Mouse (Mus musculus) myocyte (in vitro differentiated cells): ENCODE measurements at regions not wholly inside any gene's neighbourhood (a gene's known extent, or its start where the extent isn't known, plus 50 kb on each side); places are given as distances from the start of the nearest gene placed in this dataset.
A peak's percentile ranks its signal among the peaks of the same experiment; 100 is the strongest.

Source experiments
- H3K27me3 ChIP-seq: one replicate; pipeline ENCODE4 v1.6.1; 2011; ENCODE audit not compliant: control insufficient read depth, insufficient read depth, insufficient read length
- H3K36me3 ChIP-seq: one replicate; pipeline ENCODE4 v1.6.1; 2011; ENCODE audit not compliant: control insufficient read depth, insufficient read depth
- H3K4me2 ChIP-seq: one replicate; pipeline ENCODE4 v1.6.1; 2011; ENCODE audit warnings: low read depth, control low read depth
- H3K4me3 ChIP-seq: one replicate; pipeline ENCODE4 v1.5.1; 2011; ENCODE audit warnings: mild to moderate bottlenecking, control low read depth, moderate library complexity
- H3K79me2 ChIP-seq: one replicate; pipeline ENCODE4 v1.6.1; 2011; ENCODE audit not compliant: control insufficient read depth, insufficient read depth
- H3ac ChIP-seq: one replicate; pipeline ENCODE4 v1.6.1; 2011; ENCODE audit not compliant: control insufficient read depth, insufficient read length
- CEBPB ChIP-seq: IDR thresholded peaks from 2 replicates; pipeline ENCODE4 v1.6.1; 2011; ENCODE audit warnings: mild to moderate bottlenecking, moderate library complexity; ENCODE audit not compliant: poor library complexity, insufficient read depth, severe bottlenecking
- E2F4 ChIP-seq: IDR thresholded peaks from one replicate; pipeline ENCODE4 v1.6.1; 2011; ENCODE audit warnings: mild to moderate bottlenecking, control low read depth, moderate library complexity; ENCODE audit not compliant: insufficient read depth
- MAX ChIP-seq: IDR thresholded peaks from one replicate; pipeline ENCODE4 v1.6.1; 2011; ENCODE audit warnings: low read depth, mild to moderate bottlenecking, control low read depth
- MYOD1 ChIP-seq, 3 experiments: IDR thresholded peaks; one replicate each; pipeline ENCODE4 v1.6.1; 2011; ENCODE audit warnings: control low read depth in 2 of 3, low read depth in 2 of 3, mild to moderate bottlenecking in 2 of 3, moderate library complexity in 1 of 3; ENCODE audit not compliant: insufficient read length in 2 of 3, control insufficient read depth in 1 of 3
- MYOG ChIP-seq, 3 experiments: IDR thresholded peaks; one replicate each; pipeline ENCODE4 v1.6.1; 2011; ENCODE audit warnings: control low read depth in 2 of 3, low read depth in 2 of 3, mild to moderate bottlenecking in 2 of 3; ENCODE audit not compliant: insufficient read length in 2 of 3, control insufficient read depth in 1 of 3, insufficient read depth in 1 of 3
- POLR2A ChIP-seq: IDR thresholded peaks from one replicate; pipeline ENCODE4 v1.6.1; 2011; ENCODE audit warnings: low read depth, mild to moderate bottlenecking, control low read depth, moderate library complexity; ENCODE audit not compliant: insufficient read length
- POLR2AphosphoS2 ChIP-seq: IDR thresholded peaks from one replicate; pipeline ENCODE4 v1.6.1; 2011; ENCODE audit warnings: low read depth, control low read depth; ENCODE audit not compliant: insufficient read length
- REST ChIP-seq: IDR thresholded peaks from one replicate; pipeline ENCODE4 v1.6.1; 2011; ENCODE audit warnings: mild to moderate bottlenecking, control low read depth, moderate library complexity; ENCODE audit not compliant: insufficient read depth, insufficient read length
- SRF ChIP-seq: IDR thresholded peaks from one replicate; pipeline ENCODE4 v1.6.1; 2011; ENCODE audit warnings: low read depth; ENCODE audit not compliant: control insufficient read depth, insufficient read length
- TCF12 ChIP-seq: IDR thresholded peaks from one replicate; pipeline ENCODE4 v1.6.1; 2011; ENCODE audit warnings: mild to moderate bottlenecking, control low read depth; ENCODE audit not compliant: poor library complexity, insufficient read depth, severe bottlenecking
- TCF3 ChIP-seq: IDR thresholded peaks from one replicate; pipeline ENCODE4 v1.6.1; 2011; ENCODE audit warnings: low read depth, control low read depth; ENCODE audit not compliant: insufficient read length
- USF1 ChIP-seq: IDR thresholded peaks from one replicate; pipeline ENCODE4 v1.6.1; 2011; ENCODE audit warnings: low read depth, mild to moderate bottlenecking, control low read depth, moderate library complexity

GRCm38 (mm10) chr19:14220507-14220909, 307.2 kb downstream of the Olfr1505 start:
- H3K36me3 ChIP-seq = no peaks in the 10 kb centered on the region
- no peaks in the 10 kb centered on the region for H3K27me3 ChIP-seq
- no peak overlapping the region for H3ac ChIP-seq
- H3K4me2 ChIP-seq = no peak overlapping the region
- H3K4me3 ChIP-seq = no peak overlapping the region
- no peak for TF ChIP-seq CEBPB
- TF ChIP-seq TCF12 = no peak
- TF ChIP-seq POLR2AphosphoS2 = no peak
- TF ChIP-seq USF1 = peak; percentile 56
- TF ChIP-seq SRF = no peak
- H3K79me2 ChIP-seq = no peaks in the 10 kb centered on the region

DNA sequence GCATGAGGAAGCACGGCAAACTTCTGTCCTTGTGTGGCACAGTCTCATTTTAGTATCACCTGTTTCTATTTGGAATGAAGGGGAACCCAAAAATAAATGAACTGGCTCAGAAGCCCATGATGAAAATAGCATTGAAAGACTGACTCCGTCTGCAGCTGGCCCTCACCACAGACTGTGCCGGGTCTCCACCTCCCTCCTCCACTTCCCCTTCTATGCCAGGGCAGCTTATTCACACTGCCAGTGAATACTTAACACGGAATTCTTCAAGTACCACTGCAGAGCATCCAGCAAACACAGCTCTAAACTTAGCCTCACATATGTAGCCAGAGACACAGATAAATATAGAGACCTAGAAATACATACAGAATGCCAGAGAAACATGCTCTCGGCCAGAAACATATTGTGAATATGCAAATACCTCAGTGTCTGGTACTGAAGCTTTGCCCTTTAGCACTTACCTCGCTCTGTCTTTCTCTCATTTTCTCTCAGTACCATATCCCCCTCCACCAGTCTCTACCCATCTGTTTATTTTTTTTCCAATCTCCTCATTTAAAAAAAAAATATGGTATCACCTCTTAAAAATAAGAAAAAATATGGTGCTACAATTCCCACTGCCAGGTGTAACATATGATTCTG, 311.8 kb downstream of the Olfr1505 start:
- Histone ChIP-seq H3K4me3 (no peak overlapping the region), H3K79me2 (no peaks in the 10 kb centered on the region), H3K4me2 (no peak overlapping the region), H3ac (no peak overlapping the region), H3K27me3 (no peaks in the 10 kb centered on the region), H3K36me3 (no peaks in the 10 kb centered on the region)
- TF ChIP-seq MYOD1 (IDR thresholded peaks at IDR 0.05; ENCODE audit: control insufficient read depth in 1 of 3, insufficient read length in 2 of 3, low read depth in 2 of 3) (peak in 1 of 3 experiments; percentile 68), MYOG (IDR thresholded peaks at IDR 0.05; ENCODE audit: control insufficient read depth in 1 of 3, insufficient read depth in 1 of 3, insufficient read length in 2 of 3, low read depth in 2 of 3) (peak in 2 of 3 experiments; percentile 60 to 67), REST (no peak), POLR2AphosphoS2 (no peak), TCF12 (peak; percentile 37)

GRCm38 (mm10) chr19:14225787-14226186, 312.5 kb downstream of the Olfr1505 start:
- TF ChIP-seq USF1 (no peak), TCF12 (no peak), POLR2AphosphoS2 (no peak), REST (no peak)
- H3K4me3 ChIP-seq = no peak overlapping the region
- no peaks in the 10 kb centered on the region for H3K36me3 ChIP-seq
- H3ac ChIP-seq = no peak overlapping the region
- H3K27me3 ChIP-seq = no peaks in the 10 kb centered on the region
- no peaks in the 10 kb centered on the region for H3K79me2 ChIP-seq
- H3K4me2 ChIP-seq = no peak overlapping the region

DNA sequence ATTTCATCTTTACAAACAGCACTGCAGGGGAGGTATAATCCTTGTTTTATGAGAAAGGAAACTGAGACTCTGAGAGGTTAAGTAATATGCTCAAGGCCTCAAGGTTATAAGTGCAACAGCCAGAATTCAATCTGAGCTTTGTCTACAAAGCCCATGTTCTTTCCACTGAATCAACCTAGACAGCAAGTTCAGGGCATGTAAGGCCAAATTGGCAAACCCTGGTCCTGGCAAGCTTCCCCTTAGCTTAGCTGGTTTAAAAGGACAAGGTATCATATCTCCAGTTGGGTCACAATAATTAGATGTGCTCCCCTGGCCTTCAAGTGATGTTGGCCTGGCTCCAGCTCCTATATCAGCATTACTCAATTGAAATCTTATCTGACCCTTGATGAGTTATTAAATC, 313.2 kb downstream of the Olfr1505 start:
- Histone ChIP-seq H3K36me3 (no peaks in the 10 kb centered on the region), H3K4me3 (no peak overlapping the region), H3K27me3 (no peaks in the 10 kb centered on the region), H3K4me2 (no peak overlapping the region), H3ac (no peak overlapping the region), H3K79me2 (no peaks in the 10 kb centered on the region)
- no peak for TF ChIP-seq MAX
- TF ChIP-seq TCF12 = no peak

- H3K27me3 ChIP-seq = no peaks in the 10 kb centered on the region
- H3K4me2 ChIP-seq = no peak overlapping the region
- no peaks in the 10 kb centered on the region for H3K79me2 ChIP-seq
- no peaks in the 10 kb centered on the region for H3K36me3 ChIP-seq
- H3K4me3 ChIP-seq = no peak overlapping the region
- TF ChIP-seq POLR2A (no peak), CEBPB (no peak), MAX (no peak), MYOD1 (IDR thresholded peaks at IDR 0.05; ENCODE audit: control insufficient read depth in 1 of 3, insufficient read length in 2 of 3, low read depth in 2 of 3) (no peak), USF1 (no peak), SRF (no peak), TCF12 (no peak), REST (no peak), MYOG (IDR thresholded peaks at IDR 0.05; ENCODE audit: control insufficient read depth in 1 of 3, insufficient read depth in 1 of 3, insufficient read length in 2 of 3, low read depth in 2 of 3) (no peak), E2F4 (no peak), POLR2AphosphoS2 (no peak), TCF3 (no peak)
- no peak overlapping the region for H3ac ChIP-seq
Observed at GRCm38 (mm10) chr19:14243565-14243964, 330.2 kb downstream of the Olfr1505 start.

DNA sequence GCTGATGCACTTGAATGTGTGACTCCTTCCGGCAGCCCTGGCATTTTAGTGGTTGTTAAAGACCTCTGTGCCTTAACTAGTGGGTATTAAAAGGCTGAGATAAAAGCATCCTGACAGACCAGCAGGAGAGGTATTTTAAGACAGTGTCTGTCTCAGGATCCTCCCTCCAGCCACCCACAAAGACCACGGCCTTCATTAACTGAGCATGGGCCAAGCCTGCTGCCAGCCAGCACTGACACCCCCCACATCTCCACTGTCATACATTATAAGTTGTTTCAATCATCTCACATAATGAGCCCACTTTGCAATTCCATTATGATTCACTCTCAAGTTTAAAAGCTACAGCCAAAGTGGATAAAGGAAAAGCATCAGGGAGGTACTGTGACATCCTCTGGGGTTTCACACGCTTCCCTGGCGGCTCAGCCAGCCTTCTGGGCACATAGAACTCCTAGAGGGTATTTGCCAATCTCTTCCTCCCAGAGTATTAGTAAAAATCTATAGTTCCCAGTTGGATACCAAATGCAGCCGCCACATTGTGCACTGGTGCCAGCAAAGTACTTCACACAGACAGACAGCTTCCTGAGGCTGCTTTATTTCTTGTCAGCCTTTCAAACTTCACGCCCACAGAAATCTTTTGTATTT, 333.8 kb downstream of the Olfr1505 start:
- TF ChIP-seq REST = no peak
- TF ChIP-seq CEBPB = no peak
- no peak for TF ChIP-seq TCF3
- TF ChIP-seq USF1 = no peak
- TF ChIP-seq SRF = no peak
- no peak for TF ChIP-seq POLR2AphosphoS2
- no peak for TF ChIP-seq TCF12
- TF ChIP-seq POLR2A = no peak
- no peak for TF ChIP-seq MAX
- no peak for TF ChIP-seq MYOG (IDR thresholded peaks at IDR 0.05; ENCODE audit: control insufficient read depth in 1 of 3, insufficient read depth in 1 of 3, insufficient read length in 2 of 3, low read depth in 2 of 3)
- TF ChIP-seq MYOD1 (IDR thresholded peaks at IDR 0.05; ENCODE audit: control insufficient read depth in 1 of 3, insufficient read length in 2 of 3, low read depth in 2 of 3) = no peak
- no peak for TF ChIP-seq E2F4
- H3K36me3 ChIP-seq = no peaks in the 10 kb centered on the region
- H3K4me3 ChIP-seq = no peak overlapping the region
- no peaks in the 10 kb centered on the region for H3K79me2 ChIP-seq
- no peaks in the 10 kb centered on the region for H3K27me3 ChIP-seq
- no peak overlapping the region for H3ac ChIP-seq
- peak overlapping the region; percentile 18 for H3K4me2 ChIP-seq
